Mouse (Mus musculus) gastrocnemius, adult 2 months (tissue): ENCODE results near the gene Ccdc186. TPM values are rescaled to one million over a fixed set of nuclear protein-coding genes. Genes with fewer than 3 reads are reported as not detected.

Experiments
- DNase-seq: peaks from one replicate; pipeline ENCODE4 v3.0.0; 2022
- H3K27ac ChIP-seq: fragments of 200-600 bp; 2 replicates; pipeline ENCODE4 v1.8.1; 2022; ENCODE audit warnings: mild to moderate bottlenecking
- H3K4me3 ChIP-seq: fragments of 200-600 bp; 2 replicates; pipeline ENCODE4 v1.8.1; 2022; ENCODE audit warnings: mild to moderate bottlenecking, moderate library complexity
- CTCF ChIP-seq: fragments of 200-600 bp; IDR thresholded peaks from 2 replicates; pipeline ENCODE4 v1.8.1; 2022; ENCODE audit warnings: antibody characterized with exemption, mild to moderate bottlenecking, moderate library complexity
- intact Hi-C: fragments of 180-260 bp; cut with DNase I; formaldehyde crosslinking; loops from one replicate; pipeline ENCODE4 v1.15.1; 2025
- long read RNA-seq, 2 experiments: library from polyadenylated mRNA; stranded (forward); transcript quantifications; one replicate each; pipeline ENCODE4 v2.0.0; 2021
- total RNA-seq, 2 experiments: library from RNA; stranded (reverse); gene quantifications; 2 replicates each; pipeline ENCODE4 v1.2.3; 2021

Gene Ccdc186
- 10 to 100 TPM; 23.1 to 26.7 TPM for total RNA-seq
- long read RNA-seq, experiment 1, full-length matches to known transcripts: 7 of 19 reads
- long read RNA-seq, experiment 1, partial matches to known transcripts: 9 of 19 reads
- long read RNA-seq, experiment 1, other reads (novel, unspliced or antisense): 3 of 19 reads
- long read RNA-seq, experiment 2, full-length matches to known transcripts: 7 of 16 reads
- long read RNA-seq, experiment 2, partial matches to known transcripts: 3 of 16 reads
- long read RNA-seq, experiment 2, other reads (novel, unspliced or antisense): 6 of 16 reads

DNA sequence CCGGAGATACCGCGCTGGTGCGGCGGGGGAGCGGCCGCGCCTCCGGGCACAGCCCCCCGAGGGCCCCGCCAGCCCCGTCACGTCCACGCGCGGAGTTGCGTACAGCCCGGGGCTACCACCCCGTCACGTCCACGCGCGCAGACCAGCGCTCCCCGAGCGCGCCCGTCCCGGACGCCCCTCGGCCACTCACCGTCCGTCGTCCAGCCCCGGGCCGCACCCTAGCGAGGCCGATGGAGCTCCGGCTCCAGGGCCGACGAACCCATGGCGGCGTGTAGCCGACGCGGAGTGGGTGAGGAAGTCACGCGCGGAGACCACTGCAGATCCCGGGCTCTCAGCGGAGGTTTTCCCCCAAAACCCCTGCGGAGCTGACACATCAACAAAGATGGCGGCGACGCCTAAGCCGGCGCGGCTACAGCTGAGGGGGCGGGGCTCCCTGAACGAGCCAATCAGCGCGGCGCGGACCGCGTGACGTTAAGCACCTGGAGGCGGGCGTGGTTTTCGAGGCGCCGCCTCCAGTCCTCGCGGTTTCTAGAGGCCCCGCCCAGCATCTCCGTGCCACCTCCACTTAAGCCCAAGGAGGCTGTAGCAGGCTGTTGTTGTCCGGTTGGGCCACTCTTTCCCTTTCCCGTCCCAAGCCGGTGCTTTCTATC is at the start of gene Ccdc186:
Gene Ccdc186 (minus strand): TSS at position 393 of the 650 bp plus-strand sequence.
- peak; percentile 98 for DNase-seq
- intact Hi-C loops: no loop called here
- no peak for TF ChIP-seq CTCF
- Histone ChIP-seq H3K27ac (peak within 1 kb of the TSS; percentile 99), H3K4me3 (peak within 1 kb of the TSS; percentile 99)

DNA sequence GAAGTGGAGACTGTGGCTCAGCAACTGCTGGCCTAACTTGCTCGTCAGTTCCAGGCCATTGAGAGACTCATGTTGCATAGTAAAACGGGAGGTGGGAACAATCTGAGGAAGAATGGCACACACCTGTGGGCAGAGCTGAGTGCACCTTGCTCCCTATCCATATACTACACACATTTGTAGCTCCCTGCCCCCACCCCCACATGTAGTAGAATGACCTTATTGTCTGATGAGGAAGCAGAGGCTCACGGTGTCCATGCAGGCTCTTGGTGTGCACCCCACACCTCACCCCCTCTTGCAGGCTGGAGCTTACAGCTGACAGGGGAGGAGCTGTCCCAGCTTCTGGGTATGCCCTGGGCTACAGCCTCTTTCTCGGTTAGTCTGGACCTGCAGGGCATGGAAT is 45.7 kb upstream of the Ccdc186 start:
- intact Hi-C loops: no loop called here
- H3K4me3 ChIP-seq: no peak overlapping the region
- H3K27ac ChIP-seq: no peak overlapping the region
- TF ChIP-seq CTCF: no peak
- no peak for DNase-seq

- Histone ChIP-seq H3K27ac (no peak overlapping the region), H3K4me3 (no peak overlapping the region)
- DNase-seq: peak; percentile 46
- TF ChIP-seq CTCF: peak; percentile 4; the same call in 1 of the 2 replicates
- intact Hi-C loops: no loop called here
Observed at GRCm38 (mm10) chr19:56856455-56856854, 34.5 kb upstream of the Ccdc186 start.

DNA sequence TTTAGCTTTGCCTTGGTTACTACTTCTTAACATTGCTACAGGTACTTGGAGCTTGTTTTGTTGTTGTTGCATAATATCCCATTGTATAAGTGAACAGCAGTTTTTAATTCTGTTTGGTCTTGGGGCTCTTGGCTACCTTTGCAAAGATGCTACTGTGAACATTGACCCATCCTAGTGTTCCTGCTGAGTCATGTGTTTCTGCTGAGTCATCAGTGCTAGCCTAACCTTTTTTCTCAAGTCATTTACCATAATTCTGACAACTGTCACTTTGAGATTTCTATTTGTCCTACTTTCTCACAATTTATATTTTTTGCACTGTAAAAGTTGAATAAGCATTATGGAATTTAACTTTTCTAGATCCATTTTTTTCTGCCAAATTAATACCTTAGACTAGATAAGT is 30.6 kb upstream of the Ccdc186 start:
- no peak for DNase-seq
- intact Hi-C loops: no loop called here
- Histone ChIP-seq H3K27ac (no peak overlapping the region), H3K4me3 (no peak overlapping the region)
- TF ChIP-seq CTCF: no peak

- no peak for TF ChIP-seq CTCF
- no peak overlapping the region for H3K4me3 ChIP-seq
- DNase-seq: no peak
- no peak overlapping the region for H3K27ac ChIP-seq
- intact Hi-C loops: no loop called here
Observed at GRCm38 (mm10) chr19:56842974-56843373, 21.0 kb upstream of the Ccdc186 start.

DNA sequence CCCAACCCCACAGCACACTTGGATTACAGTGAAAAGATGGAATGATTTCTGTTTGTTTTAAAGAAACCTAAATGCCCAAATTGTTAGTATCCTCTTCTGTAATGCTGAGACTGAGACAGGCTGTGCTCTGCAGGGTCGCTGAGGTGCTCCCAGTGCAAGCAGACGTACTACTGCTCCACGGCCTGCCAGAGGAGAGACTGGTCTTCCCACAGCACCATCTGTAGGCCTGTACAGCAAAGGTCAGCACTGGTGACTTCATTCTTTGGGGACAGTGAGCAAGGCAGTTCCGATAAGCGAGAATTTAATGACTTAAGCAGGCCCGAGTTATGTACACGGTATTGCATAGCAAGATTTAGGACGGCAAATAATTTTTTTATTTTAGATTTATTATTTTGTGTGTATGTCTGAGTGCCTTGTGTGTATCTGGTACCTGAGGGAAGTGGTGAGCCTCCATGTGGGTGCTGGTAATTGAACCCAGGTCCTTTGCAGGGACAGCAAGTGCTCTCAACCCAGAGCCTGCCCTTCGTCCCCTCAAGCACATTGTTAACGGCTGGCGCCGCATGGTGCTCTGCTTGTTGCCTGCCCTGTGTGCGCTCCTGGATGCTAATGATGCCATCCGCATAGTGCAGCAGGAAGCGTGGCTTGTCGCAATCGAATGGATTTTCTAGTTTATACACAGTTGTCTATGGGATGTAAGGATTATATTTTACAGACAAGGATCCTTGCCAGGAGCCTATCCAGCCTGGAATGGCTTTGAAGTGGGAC is 17.1 kb upstream of the Ccdc186 start:
- TF ChIP-seq CTCF: peak; percentile 48
- Histone ChIP-seq H3K4me3 (no peak overlapping the region), H3K27ac (no peak overlapping the region)
- peak; percentile 51 for DNase-seq
- intact Hi-C loops: no loop called here

DNA sequence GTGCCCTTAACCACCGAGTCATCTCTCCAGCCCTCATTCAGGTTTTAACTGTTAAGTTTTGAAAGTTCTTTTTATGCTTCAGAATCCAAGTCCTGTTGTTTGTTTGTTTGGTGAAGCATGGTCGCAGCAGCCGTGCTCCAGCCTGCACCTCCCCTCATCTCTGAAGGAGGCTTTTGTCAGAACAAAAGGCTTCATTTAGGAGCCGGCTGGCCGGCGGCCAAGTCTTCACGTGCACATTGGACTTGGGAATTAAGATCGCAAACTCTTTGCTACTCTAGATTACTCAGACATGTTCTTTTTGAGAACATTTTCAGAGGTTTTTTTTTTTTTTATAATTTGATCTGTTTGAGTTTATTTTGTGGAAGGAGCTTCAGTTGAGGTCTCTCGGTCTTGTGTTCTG is 13.3 kb upstream of the Ccdc186 start:
- intact Hi-C loops: no loop called here
- DNase-seq: no peak
- no peak for TF ChIP-seq CTCF
- H3K27ac ChIP-seq: no peak overlapping the region
- H3K4me3 ChIP-seq: no peak overlapping the region

- H3K27ac ChIP-seq: no peak overlapping the region
- intact Hi-C loops: no loop called here
- no peak for TF ChIP-seq CTCF
- H3K4me3 ChIP-seq: no peak overlapping the region
- DNase-seq: no peak
Observed at GRCm38 (mm10) chr19:56830163-56830562, 8.2 kb upstream of the Ccdc186 start.

- no peak for TF ChIP-seq CTCF
- Histone ChIP-seq H3K4me3 (no peak overlapping the region), H3K27ac (no peak overlapping the region)
- no peak for DNase-seq
- intact Hi-C loops: no loop called here
Observed at GRCm38 (mm10) chr19:56829267-56829666, 7.3 kb upstream of the Ccdc186 start.

GRCm38 (mm10) chr19:56828305-56828704 is 6.3 kb upstream of the Ccdc186 start:
- intact Hi-C loops: no loop called here

GRCm38 (mm10) chr19:56826047-56826631 is 4.1 kb upstream of the Ccdc186 start, which contains the start of gene Tdrd1:
Tdrd1 (plus strand) TSS chr19:56826209.
- H3K4me3 ChIP-seq: no peak within 1 kb of the TSS
- TF ChIP-seq CTCF: no peak
- DNase-seq: no peak
- H3K27ac ChIP-seq: no peak within 1 kb of the TSS
- intact Hi-C loops: no loop called here

More at GRCm38 (mm10) chr19:56828305-56828704, 6.3 kb upstream of the Ccdc186 start:
- Histone ChIP-seq H3K4me3 (no peak overlapping the region), H3K27ac (no peak overlapping the region)
- no peak for DNase-seq
- TF ChIP-seq CTCF: no peak

GRCm38 (mm10) chr19:56822448-56822836 is 452 bp upstream of the Ccdc186 start:
- intact Hi-C loops: no loop called here
- peak overlapping the region; percentile 99 for H3K4me3 ChIP-seq
- DNase-seq: peak; percentile 24
- no peak for TF ChIP-seq CTCF
- H3K27ac ChIP-seq: peak overlapping the region; percentile 99
